Mouse (Mus musculus): ENCODE measurements around the gene Gtf2a1l. TPM values are rescaled to one million over a fixed set of nuclear protein-coding genes. Genes with fewer than 3 reads are reported as not detected.

Gene Gtf2a1l
- polyA plus RNA-seq, 1 experiment = not detected

GRCm38 (mm10) chr17:88629381-88629759, 39.1 kb upstream of the Gtf2a1l start:
- H3ac ChIP-seq (ENCODE audit: control insufficient read depth, insufficient read length) = no peak overlapping the region
- no peak for TF ChIP-seq USF1 (IDR thresholded peaks at IDR 0.05; ENCODE audit: low read depth)
- no peak for TF ChIP-seq POLR2AphosphoS2 (IDR thresholded peaks at IDR 0.05; ENCODE audit: insufficient read length, low read depth)
- TF ChIP-seq POLR2A (IDR thresholded peaks at IDR 0.05; ENCODE audit: insufficient read length, low read depth) = peak; percentile 10
- peak in 1 of 3 experiments; percentile 58 for TF ChIP-seq MYOG (IDR thresholded peaks at IDR 0.05; ENCODE audit: control insufficient read depth in 1 of 3, insufficient read depth in 1 of 3, insufficient read length in 2 of 3, low read depth in 2 of 3)
- H3K4me3 ChIP-seq = peak overlapping the region; percentile 16
- peak overlapping the region; percentile 87 for H3K4me2 ChIP-seq (ENCODE audit: low read depth)
- H3K27me3 ChIP-seq (ENCODE audit: control insufficient read depth, insufficient read depth, insufficient read length) = no peaks in the 10 kb centered on the region
- H3K36me3 ChIP-seq (ENCODE audit: control insufficient read depth, insufficient read depth) = no peaks in the 10 kb centered on the region
- H3K79me2 ChIP-seq (ENCODE audit: control insufficient read depth, insufficient read depth) = peaks cover 80% of the 10 kb centered on the region

GRCm38 (mm10) chr17:88629931-88630553, 38.4 kb upstream of the Gtf2a1l start:
- no peak for TF ChIP-seq CEBPB (IDR thresholded peaks at IDR 0.05; ENCODE audit: insufficient read depth, poor library complexity, severe bottlenecking)
- TF ChIP-seq E2F4 (IDR thresholded peaks at IDR 0.05; ENCODE audit: insufficient read depth) = no peak
- TF ChIP-seq TCF3 (IDR thresholded peaks at IDR 0.05; ENCODE audit: insufficient read length, low read depth) = no peak
- no peak for TF ChIP-seq MYOD1 (IDR thresholded peaks at IDR 0.05; ENCODE audit: control insufficient read depth in 1 of 3, insufficient read length in 2 of 3, low read depth in 2 of 3)
- TF ChIP-seq TCF12 (IDR thresholded peaks at IDR 0.05; ENCODE audit: insufficient read depth, poor library complexity, severe bottlenecking) = no peak
- TF ChIP-seq MYOG (IDR thresholded peaks at IDR 0.05; ENCODE audit: control insufficient read depth in 1 of 3, insufficient read depth in 1 of 3, insufficient read length in 2 of 3, low read depth in 2 of 3) = peak in 1 of 3 experiments; percentile 14
- no peak for TF ChIP-seq POLR2A (IDR thresholded peaks at IDR 0.05; ENCODE audit: insufficient read length, low read depth)
- Histone ChIP-seq H3K4me3 (peak overlapping the region; percentile 16), H3K4me2 (ENCODE audit: low read depth) (peak overlapping the region; percentile 87), H3K27me3 (ENCODE audit: control insufficient read depth, insufficient read depth, insufficient read length) (no peaks in the 10 kb centered on the region), H3K36me3 (ENCODE audit: control insufficient read depth, insufficient read depth) (no peaks in the 10 kb centered on the region), H3ac (ENCODE audit: control insufficient read depth, insufficient read length) (no peak overlapping the region), H3K79me2 (ENCODE audit: control insufficient read depth, insufficient read depth) (peaks cover 81% of the 10 kb centered on the region)

- no peak overlapping the region for H3ac ChIP-seq (ENCODE audit: control insufficient read depth, insufficient read length)
- no peaks in the 10 kb centered on the region for H3K27me3 ChIP-seq (ENCODE audit: control insufficient read depth, insufficient read depth, insufficient read length)
- H3K4me2 ChIP-seq (ENCODE audit: low read depth) = peak overlapping the region; percentile 87
- H3K79me2 ChIP-seq (ENCODE audit: control insufficient read depth, insufficient read depth) = peaks cover 83% of the 10 kb centered on the region
- H3K36me3 ChIP-seq (ENCODE audit: control insufficient read depth, insufficient read depth) = no peaks in the 10 kb centered on the region
- H3K4me3 ChIP-seq = peak overlapping the region; percentile 16
- TF ChIP-seq POLR2AphosphoS2 (IDR thresholded peaks at IDR 0.05; ENCODE audit: insufficient read length, low read depth) (no peak), REST (IDR thresholded peaks at IDR 0.05; ENCODE audit: insufficient read depth, insufficient read length) (no peak), MAX (IDR thresholded peaks at IDR 0.05; ENCODE audit: low read depth) (no peak), TCF3 (IDR thresholded peaks at IDR 0.05; ENCODE audit: insufficient read length, low read depth) (no peak), SRF (IDR thresholded peaks at IDR 0.05; ENCODE audit: control insufficient read depth, insufficient read length, low read depth) (no peak), CEBPB (IDR thresholded peaks at IDR 0.05; ENCODE audit: insufficient read depth, poor library complexity, severe bottlenecking) (no peak), USF1 (IDR thresholded peaks at IDR 0.05; ENCODE audit: low read depth) (no peak), TCF12 (IDR thresholded peaks at IDR 0.05; ENCODE audit: insufficient read depth, poor library complexity, severe bottlenecking) (no peak), MYOG (IDR thresholded peaks at IDR 0.05; ENCODE audit: control insufficient read depth in 1 of 3, insufficient read depth in 1 of 3, insufficient read length in 2 of 3, low read depth in 2 of 3) (no peak), MYOD1 (IDR thresholded peaks at IDR 0.05; ENCODE audit: control insufficient read depth in 1 of 3, insufficient read length in 2 of 3, low read depth in 2 of 3) (no peak)
Observed at GRCm38 (mm10) chr17:88630554-88630948, 37.9 kb upstream of the Gtf2a1l start.

GRCm38 (mm10) chr17:88632631-88633030, 35.8 kb upstream of the Gtf2a1l start:
- Histone ChIP-seq H3K36me3 (ENCODE audit: control insufficient read depth, insufficient read depth) (peaks cover 7% of the 10 kb centered on the region), H3K4me2 (ENCODE audit: low read depth) (no peak overlapping the region), H3ac (ENCODE audit: control insufficient read depth, insufficient read length) (no peak overlapping the region), H3K27me3 (ENCODE audit: control insufficient read depth, insufficient read depth, insufficient read length) (no peaks in the 10 kb centered on the region), H3K4me3 (no peak overlapping the region), H3K79me2 (ENCODE audit: control insufficient read depth, insufficient read depth) (peaks cover 76% of the 10 kb centered on the region)
- no peak for TF ChIP-seq TCF12 (IDR thresholded peaks at IDR 0.05; ENCODE audit: insufficient read depth, poor library complexity, severe bottlenecking)
- no peak for TF ChIP-seq MAX (IDR thresholded peaks at IDR 0.05; ENCODE audit: low read depth)
- no peak for TF ChIP-seq SRF (IDR thresholded peaks at IDR 0.05; ENCODE audit: control insufficient read depth, insufficient read length, low read depth)
- no peak for TF ChIP-seq CEBPB (IDR thresholded peaks at IDR 0.05; ENCODE audit: insufficient read depth, poor library complexity, severe bottlenecking)

- Histone ChIP-seq H3K36me3 (ENCODE audit: control insufficient read depth, insufficient read depth) (peaks cover 11% of the 10 kb centered on the region), H3K4me3 (no peak overlapping the region), H3K4me2 (ENCODE audit: low read depth) (no peak overlapping the region), H3K27me3 (ENCODE audit: control insufficient read depth, insufficient read depth, insufficient read length) (no peaks in the 10 kb centered on the region), H3ac (ENCODE audit: control insufficient read depth, insufficient read length) (no peak overlapping the region), H3K79me2 (ENCODE audit: control insufficient read depth, insufficient read depth) (peaks cover 59% of the 10 kb centered on the region)
- TF ChIP-seq TCF12 (IDR thresholded peaks at IDR 0.05; ENCODE audit: insufficient read depth, poor library complexity, severe bottlenecking) (no peak), POLR2A (IDR thresholded peaks at IDR 0.05; ENCODE audit: insufficient read length, low read depth) (no peak), POLR2AphosphoS2 (IDR thresholded peaks at IDR 0.05; ENCODE audit: insufficient read length, low read depth) (no peak), E2F4 (IDR thresholded peaks at IDR 0.05; ENCODE audit: insufficient read depth) (no peak), REST (IDR thresholded peaks at IDR 0.05; ENCODE audit: insufficient read depth, insufficient read length) (no peak), MYOD1 (IDR thresholded peaks at IDR 0.05; ENCODE audit: control insufficient read depth in 1 of 3, insufficient read length in 2 of 3, low read depth in 2 of 3) (no peak), MYOG (IDR thresholded peaks at IDR 0.05; ENCODE audit: control insufficient read depth in 1 of 3, insufficient read depth in 1 of 3, insufficient read length in 2 of 3, low read depth in 2 of 3) (no peak), CEBPB (IDR thresholded peaks at IDR 0.05; ENCODE audit: insufficient read depth, poor library complexity, severe bottlenecking) (no peak)
Observed at GRCm38 (mm10) chr17:88636076-88636475, 32.4 kb upstream of the Gtf2a1l start.
